Mouse (Mus musculus): Measurements from ENCODE around the gene Gm10112. TPM values are rescaled to one million over a fixed set of nuclear protein-coding genes. Genes with fewer than 3 reads are reported as not detected.

Gm10112 gene
- total RNA-seq (2021), result not detected

GRCm38 (mm10) chrX:111168040-111168439 is at the start of gene Gm10112:
Gene Gm10112, plus strand, starts transcription at chrX:111168340.
- no peak for DNase-seq

- no peak for DNase-seq
Measured at GRCm38 (mm10) chrX:111189574-111189973, 21.4 kb downstream of the Gm10112 start.

- DNase-seq, result no peak
Measured at GRCm38 (mm10) chrX:111196376-111196775, 28.2 kb downstream of the Gm10112 start.

DNA sequence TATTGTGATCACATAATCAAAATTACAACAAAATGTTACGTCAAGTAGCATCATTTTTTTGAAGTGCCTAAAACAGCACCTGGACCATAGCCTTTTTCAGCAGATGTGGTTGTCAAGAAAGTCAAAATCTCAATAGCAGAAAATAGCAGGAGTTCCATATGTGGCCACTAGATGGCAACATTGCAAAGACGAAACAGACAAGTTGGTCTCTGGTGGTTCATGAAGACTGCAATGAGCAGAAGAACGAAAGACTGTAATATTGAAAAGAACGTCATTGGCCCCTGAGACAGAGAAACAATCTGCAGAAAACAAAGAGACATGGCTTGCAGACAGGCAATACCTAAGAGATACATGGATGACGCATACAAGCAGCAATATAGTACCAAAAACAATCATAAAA is 42.1 kb downstream of the Gm10112 start:
- peak in 1 of 2 experiments; percentile 10 for DNase-seq

Other genes starting within 250 kb of the Gm10112 start
- gene Cylc1, start 57.9 kb upstream of the Gm10112 start, total RNA-seq (2021), result not detected